Mouse (Mus musculus) stomach, postnatal 0 days (tissue): ENCODE data around the gene Zfp398.

Experiments
- CTCF ChIP-seq: IDR thresholded peaks from 2 replicates; pipeline ENCODE4 v1.5.1; 2016; ENCODE audit warnings: antibody characterized with exemption, low read depth, mild to moderate bottlenecking, moderate library complexity
- EP300 ChIP-seq: optimal IDR thresholded peaks from 2 replicates; pipeline ENCODE3; 2016; ENCODE audit warnings: antibody characterized with exemption

GRCm38 (mm10) chr6:47828950-47829349 lies 6.5 kb upstream of the Zfp398 start:
- TF ChIP-seq CTCF: peak; percentile 82
- TF ChIP-seq EP300: no peak
